Mouse (Mus musculus) megakaryocyte, embryonic 14.5 days (primary cell): ENCODE data around the gene Gse1.

Source experiments
- FLI1 ChIP-seq: IDR thresholded peaks from 2 replicates; pipeline ENCODE4 v1.6.1; 2012; ENCODE audit warnings: low read length, inconsistent platforms, mixed read lengths
- GATA1 ChIP-seq: IDR thresholded peaks from 3 replicates; pipeline ENCODE4 v1.6.1; 2012; ENCODE audit warnings: mixed read lengths, low read length, inconsistent platforms, borderline replicate concordance

DNA sequence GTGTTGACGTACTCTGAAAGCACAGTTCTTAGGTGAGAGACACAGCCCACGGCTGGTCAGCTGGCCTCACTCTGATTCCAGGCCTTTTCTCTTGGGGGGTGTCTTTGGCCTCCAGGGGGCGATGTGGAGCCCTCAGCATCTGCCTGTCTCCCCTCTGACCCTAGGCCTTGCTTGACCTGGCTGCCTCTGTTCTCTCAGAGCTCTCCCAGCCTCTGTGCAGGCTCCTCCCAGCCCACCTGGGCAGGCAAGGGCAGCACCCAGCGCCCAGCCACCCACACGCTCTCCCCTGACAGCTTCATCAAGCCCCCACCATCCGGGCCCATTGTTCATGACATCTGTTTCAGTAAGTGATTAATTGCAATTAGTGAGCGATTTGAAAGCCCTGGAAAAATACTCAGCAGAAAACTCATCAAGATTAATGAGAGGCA, 176.4 kb downstream of the Gse1 start:
- TF ChIP-seq GATA1 (no peak), FLI1 (no peak)
